In the genomic region with DNA sequence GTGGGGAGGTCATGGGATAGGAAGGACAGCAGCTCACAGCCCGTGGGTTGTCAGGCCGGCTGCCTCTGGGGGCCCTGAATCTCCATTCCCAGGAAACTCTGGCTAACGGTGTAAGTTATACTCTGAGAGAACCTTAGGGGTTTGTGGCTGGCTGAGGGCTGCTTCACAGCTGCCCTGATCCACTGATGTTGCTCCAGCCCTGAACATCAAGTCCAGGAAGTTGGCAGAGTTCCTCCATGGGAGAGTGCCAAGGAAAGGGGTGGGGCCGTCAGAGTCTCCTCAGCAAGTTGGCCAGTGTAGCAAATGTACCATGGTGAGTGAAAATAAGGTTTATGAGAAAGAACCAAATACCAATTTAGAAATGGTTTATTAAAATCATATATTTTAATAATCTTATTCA, we compare ENCODE assay signal across 10 mouse cellular contexts. TPM values are rescaled to one million over a fixed set of nuclear protein-coding genes. Genes with fewer than 3 reads are reported as not detected.
DNase-seq lines count a peak whose midpoint lies in the region; ATAC-seq and TF ChIP-seq lines count a peak whose summit lies in the region.
"Had no signal": no experiment of that assay in that cellular context is flagged by ENCODE, and none has a peak within 500 bp of the region (broad histone marks: within the 10 kb centered on the region; RNA-seq: fewer than 3 reads in every experiment).

No protein-coding gene starts in this region.

- no peak overlapping the region for H3K27ac ChIP-seq in liver, adult 2 months (replicated peaks; ENCODE audit: insufficient read depth, low read depth, low read length)
- H3K27ac ChIP-seq in liver, embryonic 12.5 days, result no peak overlapping the region
- H3K27ac ChIP-seq in gastrocnemius, adult 2 months, result peak overlapping the region; percentile 28; the same call in 1 of the 2 replicates
- no peak overlapping the region for H3K27ac ChIP-seq in kidney, postnatal 0 days
- H3K27ac ChIP-seq: hindbrain, embryonic 15.5 days had no signal

- no peak for ATAC-seq in liver, embryonic 12.5 days
- ATAC-seq in kidney, postnatal 0 days (replicated peaks; ENCODE audit: low FRiP score, low read depth), result no peak; the same call in 1 of the 2 replicates
- ATAC-seq in inflammation-experienced regulatory T-cells, adult 6 months, result no peak

- no peak overlapping the region for H3K4me2 ChIP-seq in liver, embryonic 12.5 days
- H3K4me2 ChIP-seq in kidney, postnatal 0 days (ENCODE audit: low read length), result no peak overlapping the region
- peak overlapping the region; percentile 40 for H3K4me2 ChIP-seq in myocyte (ENCODE audit: low read depth)
- H3K4me2 ChIP-seq: hindbrain, embryonic 15.5 days had no signal

- no peaks in the 10 kb centered on the region for H3K36me3 ChIP-seq in liver, adult 2 months (ENCODE audit: control insufficient read depth, insufficient read depth, low read length)
- H3K36me3 ChIP-seq in liver, embryonic 12.5 days, result no peaks in the 10 kb centered on the region
- no peaks in the 10 kb centered on the region for H3K36me3 ChIP-seq in kidney, postnatal 0 days (ENCODE audit: insufficient read depth, low read length)
- H3K36me3 ChIP-seq in myocyte (ENCODE audit: control insufficient read depth, insufficient read depth), result no peaks in the 10 kb centered on the region
- H3K36me3 ChIP-seq: hindbrain, embryonic 15.5 days had no signal

- no peak overlapping the region for H3K9ac ChIP-seq in liver, adult 2 months (ENCODE audit: low read depth, low read length)
- no peak overlapping the region for H3K9ac ChIP-seq in liver, embryonic 12.5 days
- H3K9ac ChIP-seq in kidney, postnatal 0 days (ENCODE audit: low read depth, low read length), result no peak overlapping the region
- H3K9ac ChIP-seq: hindbrain, embryonic 15.5 days had no signal

- H3K4me3 ChIP-seq in liver, adult 2 months (ENCODE audit: insufficient read depth, low read depth, low read length), result no peak overlapping the region
- H3K4me3 ChIP-seq in liver, embryonic 12.5 days, result no peak overlapping the region
- H3K4me3 ChIP-seq in gastrocnemius, adult 2 months, result no peak overlapping the region
- H3K4me3 ChIP-seq in kidney, postnatal 0 days (replicated peaks; ENCODE audit: low read depth, low read length), result no peak overlapping the region
- no peak overlapping the region for H3K4me3 ChIP-seq in myocyte
- H3K4me3 ChIP-seq: hindbrain, embryonic 15.5 days had no signal

- H3K4me1 ChIP-seq in liver, adult 2 months (ENCODE audit: control insufficient read depth, insufficient read depth, low read length), result no peaks in the 10 kb centered on the region
- H3K4me1 ChIP-seq in liver, embryonic 12.5 days, result no peaks in the 10 kb centered on the region
- H3K4me1 ChIP-seq in kidney, postnatal 0 days (replicated peaks; ENCODE audit: insufficient read depth, low read length), result 0 out of 2 replicates have a peak, but pooled peaks cover 3% of the 10 kb centered on the region

- DNase-seq in liver, adult 2 months (ENCODE audit: extremely low read depth, low read depth, low spot score), result peak; percentile 23
- peak; percentile 87 for DNase-seq in gastrocnemius, adult 2 months
- peak; percentile 31 for DNase-seq in kidney, postnatal 0 days (ENCODE audit: low spot score)
- no peak for DNase-seq in c-Kit-positive CD71-positive TER-119-positive erythroid progenitor cells, embryonic 14.5 days (ENCODE audit: low spot score)
- DNase-seq in retina, embryonic 14.5 days (ENCODE audit: low spot score), result no peak

- H3K27me3 ChIP-seq in liver, adult 2 months (ENCODE audit: control insufficient read depth, insufficient read depth, low read length), result no peaks in the 10 kb centered on the region
- 0 out of 2 replicates have a peak, but pooled peaks cover 5% of the 10 kb centered on the region for H3K27me3 ChIP-seq in liver, embryonic 12.5 days (replicated peaks)
- H3K27me3 ChIP-seq in kidney, postnatal 0 days (ENCODE audit: insufficient read depth, low read length), result no peaks in the 10 kb centered on the region
- H3K27me3 ChIP-seq in myocyte (ENCODE audit: control insufficient read depth, insufficient read depth, insufficient read length), result no peaks in the 10 kb centered on the region
- H3K27me3 ChIP-seq: hindbrain, embryonic 15.5 days had no signal

- intact Hi-C loops in gastrocnemius, adult 2 months (cut with DNase I), result no loop called here

- H3ac ChIP-seq in myocyte (ENCODE audit: control insufficient read depth, insufficient read length), result no peak overlapping the region

- no peaks in the 10 kb centered on the region for H3K79me2 ChIP-seq in liver, adult 2 months (ENCODE audit: control insufficient read depth, insufficient read depth, low read length)
- no peaks in the 10 kb centered on the region for H3K79me2 ChIP-seq in myocyte (ENCODE audit: control insufficient read depth, insufficient read depth)

- TF ChIP-seq CTCF in liver, adult 2 months (IDR thresholded peaks at IDR 0.05; ENCODE audit: low read depth, low read length), result no peak
- no peak for TF ChIP-seq CTCF in gastrocnemius, adult 2 months (IDR thresholded peaks at IDR 0.05)
- TF ChIP-seq CTCF in kidney, postnatal 0 days (IDR thresholded peaks at IDR 0.05; ENCODE audit: low read depth), result no peak

- no peak for TF ChIP-seq POLR2A in liver, adult 2 months (IDR thresholded peaks at IDR 0.05; ENCODE audit: extremely low read depth, insufficient read depth, low read length)
- TF ChIP-seq POLR2A in myocyte (IDR thresholded peaks at IDR 0.05; ENCODE audit: insufficient read length, low read depth), result no peak

- WGBS in liver, adult 2 months, result 54% methylated on average over 4 of the region's 4 CpGs
- WGBS in liver, embryonic 12.5 days (ENCODE audit: insufficient replicate concordance), result 58% methylated on average over 4 of the region's 4 CpGs
- 41% methylated on average over 4 of the region's 4 CpGs for WGBS in kidney, postnatal 0 days

- no peaks in the 10 kb centered on the region for H3K9me3 ChIP-seq in liver, embryonic 12.5 days (replicated peaks)
- H3K9me3 ChIP-seq in kidney, postnatal 0 days (replicated peaks; ENCODE audit: low read length), result no peaks in the 10 kb centered on the region
- H3K9me3 ChIP-seq: hindbrain, embryonic 15.5 days had no signal

TF ChIP-seq in myocyte, 11 proteins besides CTCF, POLR2A, EP300 and RAD21:
- peak in 2 of 3 experiments; percentile 8 to 50 for TF ChIP-seq MYOD1 (IDR thresholded peaks at IDR 0.05; ENCODE audit: control insufficient read depth in 1 of 3, insufficient read length in 2 of 3, low read depth in 2 of 3)
- TF ChIP-seq SRF (IDR thresholded peaks at IDR 0.05; ENCODE audit: control insufficient read depth, insufficient read length, low read depth), result no peak
TF ChIP-seq in myocyte: peak in this region for 1.

RNA-seq across cellular contexts. Expression of a gene that starts 18.1 kb away (rescaled TPM):
- not detected in 2 replicates for total RNA-seq in liver, adult 2 months (2014; rRNA removed)
- polyA plus RNA-seq in liver, adult 2 months (2012; rRNA removed), result not detected in 2 replicates
- not detected in 2 replicates for polyA plus RNA-seq in liver, embryonic 12.5 days (2016; fragmentation: Nextera tagmentation; extraction: Ambion mirVana)
- total RNA-seq in gastrocnemius, adult 2 months (2021), result not detected
- 0.14 and 0.17 TPM in 2 replicates for polyA plus RNA-seq in kidney, postnatal 0 days (2015; fragmentation: Nextera tagmentation; extraction: Ambion mirVana)
- polyA plus RNA-seq in myocyte (2012; fragmentation: generic; extraction: Trizol), result not detected
- polyA plus RNA-seq in inflammation-experienced regulatory T-cells, adult 6 months (2017; shearing (Covaris generic)), result not detected
- polyA plus RNA-seq: hindbrain, embryonic 15.5 days; neural tube, embryonic 11.5 days had no signal

RNA-seq across cellular contexts. Expression of a gene that starts 47.0 kb away (rescaled TPM):
- total RNA-seq in liver, adult 2 months (2014; rRNA removed), result not detected in 2 replicates
- polyA plus RNA-seq in liver, adult 2 months (2012; rRNA removed), result not detected in 2 replicates
- polyA plus RNA-seq in liver, embryonic 12.5 days (2016; fragmentation: Nextera tagmentation; extraction: Ambion mirVana), result 2.8 and 2.9 TPM in 2 replicates
- total RNA-seq in gastrocnemius, adult 2 months (2021), result not detected
- polyA plus RNA-seq in kidney, postnatal 0 days (2015; fragmentation: Nextera tagmentation; extraction: Ambion mirVana), result 0.88 and 1.1 TPM in 2 replicates
- polyA plus RNA-seq in myocyte (2012; fragmentation: generic; extraction: Trizol), result 0.29 TPM
- polyA plus RNA-seq in inflammation-experienced regulatory T-cells, adult 6 months (2017; shearing (Covaris generic)), result 1 to 10 TPM; 3.0 to 5.2 (median 3.1) TPM

Comparison
In these comparisons a context has a peak if more than half of its experiments do, and no peak if none do; other contexts are left out.
1. DNase-seq: peak in liver, adult 2 months (single experiment), gastrocnemius, adult 2 months (single experiment) and kidney, postnatal 0 days (single experiment); none in c-Kit-positive CD71-positive TER-119-positive erythroid progenitor cells, embryonic 14.5 days (single experiment) and retina, embryonic 14.5 days (single experiment).